Mouse (Mus musculus) embryonic facial prominence, embryonic 10.5 days (tissue): ENCODE measurements at regions not wholly inside any gene's neighbourhood (a gene's known extent, or its start where the extent isn't known, plus 50 kb on each side); places are given as distances from the start of the nearest gene placed in this dataset.

Source experiments
- DNase-seq: peaks from one replicate; pipeline ENCODE4 v3.0.0-alpha.2; 2017; ENCODE audit warnings: low spot score
- H3K27ac ChIP-seq: fragments of 300-500 bp; sonication (generic); replicated peaks from 2 replicates; pipeline ENCODE4 v1.5.1; 2016; ENCODE audit warnings: mild to moderate bottlenecking
- H3K27me3 ChIP-seq: fragments of 300-500 bp; sonication (generic); replicated peaks from 2 replicates; pipeline ENCODE4 v1.6.1; 2016; ENCODE audit warnings: low read depth, mild to moderate bottlenecking; ENCODE audit not compliant: poor library complexity, severe bottlenecking
- H3K36me3 ChIP-seq: fragments of 300-500 bp; sonication (generic); replicated peaks from 2 replicates; pipeline ENCODE4 v1.6.1; 2016; ENCODE audit warnings: mild to moderate bottlenecking, moderate library complexity
- H3K4me1 ChIP-seq: fragments of 300-500 bp; sonication (generic); 2 replicates; pipeline ENCODE4 v1.6.1; 2016
- H3K4me3 ChIP-seq: fragments of 300-500 bp; sonication (generic); 2 replicates; pipeline ENCODE4 v1.5.1; 2016; ENCODE audit warnings: mild to moderate bottlenecking, moderate library complexity
- H3K9me3 ChIP-seq: fragments of 300-500 bp; sonication (generic); 2 replicates; pipeline ENCODE4 v1.6.1; 2016; ENCODE audit warnings: mild to moderate bottlenecking
- WGBS: fragments of 180-500 bp; shearing (Covaris S2); methylation state at CpG from one replicate; pipeline ENCODE4 v1.1.7; 2016; 5-methylcytosine and 5-hydroxymethylcytosine counted together

- H3K27me3 ChIP-seq: peaks cover 39% of the 10 kb centered on the region
- 77% methylated on average over 2 of the region's 2 CpGs for WGBS
- no peak overlapping the region for H3K4me3 ChIP-seq
- H3K36me3 ChIP-seq: no peaks in the 10 kb centered on the region
- DNase-seq: no peak
- no peak overlapping the region for H3K27ac ChIP-seq
- H3K9me3 ChIP-seq: no peaks in the 10 kb centered on the region
- peaks cover 25% of the 10 kb centered on the region for H3K4me1 ChIP-seq
Measured at GRCm38 (mm10) chr6:100110981-100111660, 176.2 kb downstream of the Rybp start.

- H3K36me3 ChIP-seq: no peaks in the 10 kb centered on the region
- WGBS: 78% methylated on average over 7 of the region's 7 CpGs
- no peak for DNase-seq
- no peak overlapping the region for H3K4me3 ChIP-seq
- peaks cover 46% of the 10 kb centered on the region for H3K27me3 ChIP-seq
- peaks cover 25% of the 10 kb centered on the region for H3K4me1 ChIP-seq
- no peak overlapping the region for H3K27ac ChIP-seq
- H3K9me3 ChIP-seq: no peaks in the 10 kb centered on the region
Measured at GRCm38 (mm10) chr6:100109979-100110378, 177.3 kb downstream of the Rybp start.

- peaks cover 25% of the 10 kb centered on the region for H3K4me1 ChIP-seq
- no peak overlapping the region for H3K4me3 ChIP-seq
- no peak for DNase-seq
- no peaks in the 10 kb centered on the region for H3K36me3 ChIP-seq
- H3K27ac ChIP-seq: no peak overlapping the region
- H3K27me3 ChIP-seq: peaks cover 49% of the 10 kb centered on the region
- H3K9me3 ChIP-seq: no peaks in the 10 kb centered on the region
- WGBS: 69% methylated on average over 3 of the region's 3 CpGs
Measured at GRCm38 (mm10) chr6:100109351-100109750, 177.9 kb downstream of the Rybp start.

- H3K9me3 ChIP-seq: no peaks in the 10 kb centered on the region
- H3K4me1 ChIP-seq: peaks cover 25% of the 10 kb centered on the region
- peaks cover 43% of the 10 kb centered on the region for H3K27me3 ChIP-seq
- no peaks in the 10 kb centered on the region for H3K36me3 ChIP-seq
- no peak overlapping the region for H3K4me3 ChIP-seq
- no peak for DNase-seq
- WGBS: 67% methylated on average over 3 of the region's 3 CpGs
- H3K27ac ChIP-seq: no peak overlapping the region
Measured at GRCm38 (mm10) chr6:100107508-100107907, 179.8 kb downstream of the Rybp start.

- Histone ChIP-seq H3K27ac (no peak overlapping the region), H3K36me3 (no peaks in the 10 kb centered on the region), H3K4me3 (no peak overlapping the region), H3K9me3 (no peaks in the 10 kb centered on the region), H3K4me1 (peaks cover 25% of the 10 kb centered on the region), H3K27me3 (peaks cover 46% of the 10 kb centered on the region)
- 68% methylated on average over 5 of the region's 5 CpGs for WGBS
- DNase-seq: no peak
Measured at GRCm38 (mm10) chr6:100107066-100107465, 180.2 kb downstream of the Rybp start.

GRCm38 (mm10) chr6:100100565-100101133, 186.6 kb downstream of the Rybp start:
- WGBS: 87% methylated on average over 4 of the region's 4 CpGs
- no peaks in the 10 kb centered on the region for H3K36me3 ChIP-seq

GRCm38 (mm10) chr6:100096393-100097125, 190.7 kb downstream of the Rybp start:
- H3K9me3 ChIP-seq: no peaks in the 10 kb centered on the region
- no peaks in the 10 kb centered on the region for H3K36me3 ChIP-seq
- H3K4me1 ChIP-seq: peaks cover 9% of the 10 kb centered on the region
- H3K27me3 ChIP-seq: peaks cover 45% of the 10 kb centered on the region
- 81% methylated on average over 13 of the region's 13 CpGs for WGBS
- no peak overlapping the region for H3K4me3 ChIP-seq
- no peak overlapping the region for H3K27ac ChIP-seq
- no peak for DNase-seq

More at GRCm38 (mm10) chr6:100100565-100101133, 186.6 kb downstream of the Rybp start:
- Histone ChIP-seq H3K9me3 (no peaks in the 10 kb centered on the region), H3K27ac (no peak overlapping the region), H3K4me3 (no peak overlapping the region), H3K27me3 (peaks cover 46% of the 10 kb centered on the region), H3K4me1 (peaks cover 9% of the 10 kb centered on the region)
- no peak for DNase-seq

GRCm38 (mm10) chr6:100094653-100095217, 192.6 kb downstream of the Rybp start:
- Histone ChIP-seq H3K36me3 (no peaks in the 10 kb centered on the region), H3K4me3 (no peak overlapping the region), H3K27ac (no peak overlapping the region), H3K9me3 (no peaks in the 10 kb centered on the region), H3K4me1 (peaks cover 9% of the 10 kb centered on the region), H3K27me3 (peaks cover 34% of the 10 kb centered on the region)
- 89% methylated on average over 6 of the region's 6 CpGs for WGBS
- no peak for DNase-seq

GRCm38 (mm10) chr6:100092870-100093269, 194.4 kb downstream of the Rybp start:
- Histone ChIP-seq H3K36me3 (no peaks in the 10 kb centered on the region), H3K27me3 (peaks cover 33% of the 10 kb centered on the region), H3K4me3 (no peak overlapping the region), H3K27ac (no peak overlapping the region), H3K9me3 (no peaks in the 10 kb centered on the region), H3K4me1 (peaks cover 9% of the 10 kb centered on the region)
- DNase-seq: no peak
- WGBS: 86% methylated on average over 8 of the region's 8 CpGs

GRCm38 (mm10) chr6:100091815-100092214, 195.5 kb downstream of the Rybp start:
- no peak overlapping the region for H3K27ac ChIP-seq
- peaks cover 27% of the 10 kb centered on the region for H3K27me3 ChIP-seq
- no peaks in the 10 kb centered on the region for H3K9me3 ChIP-seq
- DNase-seq: no peak
- no peak overlapping the region for H3K4me3 ChIP-seq
- 82% methylated on average over 3 of the region's 3 CpGs for WGBS
- 0 out of 2 replicates have a peak, but pooled peaks cover 1% of the 10 kb centered on the region for H3K4me1 ChIP-seq
- H3K36me3 ChIP-seq: no peaks in the 10 kb centered on the region

GRCm38 (mm10) chr6:100088576-100088975, 198.7 kb downstream of the Rybp start:
- 59% methylated on average over 4 of the region's 4 CpGs for WGBS
- peaks cover 17% of the 10 kb centered on the region for H3K27me3 ChIP-seq
- no peak overlapping the region for H3K27ac ChIP-seq

GRCm38 (mm10) chr6:100086807-100087206, 200.5 kb downstream of the Rybp start:
- Histone ChIP-seq H3K4me1 (no peaks in the 10 kb centered on the region), H3K9me3 (no peaks in the 10 kb centered on the region; the same call in 1 of the 2 replicates), H3K36me3 (no peaks in the 10 kb centered on the region), H3K4me3 (no peak overlapping the region), H3K27ac (no peak overlapping the region), H3K27me3 (peaks cover 3% of the 10 kb centered on the region; the same call in 1 of the 2 replicates)
- 86% methylated on average over 7 of the region's 7 CpGs for WGBS
- DNase-seq: no peak

More at GRCm38 (mm10) chr6:100088576-100088975, 198.7 kb downstream of the Rybp start:
- Histone ChIP-seq H3K9me3 (no peaks in the 10 kb centered on the region; the same call in 1 of the 2 replicates), H3K36me3 (no peaks in the 10 kb centered on the region), H3K4me1 (no peaks in the 10 kb centered on the region), H3K4me3 (no peak overlapping the region)
- DNase-seq: no peak
